Mouse (Mus musculus) limb, embryonic 14.5 days (tissue): ENCODE measurements around the gene Kdm4a. TPM values are rescaled to one million over a fixed set of nuclear protein-coding genes. Genes with fewer than 3 reads are reported as not detected.
A peak's percentile ranks its signal among the peaks of the same experiment; 100 is the strongest.

Source experiments
- ATAC-seq: fragments of 200-750 bp; cut with Nextera tagmentation; 2 replicates; pipeline ENCODE4 v1.8.0; 2017; ENCODE audit warnings: low read depth, moderate number of reproducible peaks, moderate TSS enrichment; ENCODE audit not compliant: low FRiP score
- DNase-seq: peaks from one replicate; pipeline ENCODE4 v3.0.0-alpha.2; 2015; ENCODE audit warnings: low spot score
- H3K27ac ChIP-seq: fragments of 300-500 bp; sonication (generic); replicated peaks from 2 replicates; pipeline ENCODE4 v1.5.1; 2014; ENCODE audit warnings: low read depth, mild to moderate bottlenecking, low read length, moderate library complexity, mixed read lengths
- H3K27me3 ChIP-seq: fragments of 300-500 bp; sonication (generic); 2 replicates; pipeline ENCODE4 v1.6.1; 2014; ENCODE audit warnings: low read length, mixed read lengths; ENCODE audit not compliant: control insufficient read depth, insufficient read depth
- H3K36me3 ChIP-seq: fragments of 300-500 bp; sonication (generic); 2 replicates; pipeline ENCODE4 v1.6.1; 2014; ENCODE audit warnings: mild to moderate bottlenecking, low read length, moderate library complexity, mixed read lengths; ENCODE audit not compliant: control insufficient read depth, insufficient read depth
- H3K4me1 ChIP-seq: fragments of 300-500 bp; sonication (generic); 2 replicates; pipeline ENCODE4 v1.6.1; 2014; ENCODE audit warnings: antibody characterized with exemption, low read length, mixed read lengths; ENCODE audit not compliant: control insufficient read depth, insufficient read depth
- H3K4me2 ChIP-seq: fragments of 300-500 bp; sonication (generic); replicated peaks from 2 replicates; pipeline ENCODE4 v1.6.1; 2014; ENCODE audit warnings: low read depth, mild to moderate bottlenecking, low read length, moderate library complexity; ENCODE audit not compliant: severe bottlenecking
- H3K4me3 ChIP-seq: fragments of 300-500 bp; sonication (generic); replicated peaks from 2 replicates; pipeline ENCODE4 v1.5.1; 2014; ENCODE audit warnings: low read length
- H3K9ac ChIP-seq: fragments of 300-500 bp; sonication (generic); 2 replicates; pipeline ENCODE4 v1.6.1; 2014; ENCODE audit warnings: mild to moderate bottlenecking, low read depth, low read length, moderate library complexity; ENCODE audit not compliant: severe bottlenecking
- H3K9me3 ChIP-seq: fragments of 300-500 bp; sonication (generic); 2 replicates; pipeline ENCODE4 v1.6.1; 2016; ENCODE audit warnings: low read length; ENCODE audit not compliant: control insufficient read depth
- POLR2A ChIP-seq: fragments of 200-500 bp; IDR thresholded peaks from 2 replicates; pipeline ENCODE4 v1.8.0; 2012; ENCODE audit warnings: inconsistent platforms, mild to moderate bottlenecking, moderate library complexity, borderline replicate concordance; ENCODE audit not compliant: insufficient read depth, insufficient read length; ENCODE audit errors: extremely low read depth
- WGBS: fragments of 180-500 bp; shearing (Covaris S2); extraction: QIAGEN DNeasy Blood & Tissue Kit; methylation state at CpG from one replicate; pipeline ENCODE4 v1.1.7; 2014; 5-methylcytosine and 5-hydroxymethylcytosine counted together
- polyA plus RNA-seq, 2 experiments: library from polyadenylated mRNA; depleted of rRNA in 1 of 2; stranded (reverse) in 1 of 2; unstranded in 1 of 2; fragments of >200 nt; fragmentation: Nextera tagmentation in 1 of 2; extraction: Ambion mirVana in 1 of 2; gene quantifications; 2 replicates each; pipeline versions ENCODE4 v1.2.1 to v1.2.3; 2012 to 2014

Kdm4a gene
- polyA plus RNA-seq, 2 experiments, result 42.1 to 89.2 TPM

DNA sequence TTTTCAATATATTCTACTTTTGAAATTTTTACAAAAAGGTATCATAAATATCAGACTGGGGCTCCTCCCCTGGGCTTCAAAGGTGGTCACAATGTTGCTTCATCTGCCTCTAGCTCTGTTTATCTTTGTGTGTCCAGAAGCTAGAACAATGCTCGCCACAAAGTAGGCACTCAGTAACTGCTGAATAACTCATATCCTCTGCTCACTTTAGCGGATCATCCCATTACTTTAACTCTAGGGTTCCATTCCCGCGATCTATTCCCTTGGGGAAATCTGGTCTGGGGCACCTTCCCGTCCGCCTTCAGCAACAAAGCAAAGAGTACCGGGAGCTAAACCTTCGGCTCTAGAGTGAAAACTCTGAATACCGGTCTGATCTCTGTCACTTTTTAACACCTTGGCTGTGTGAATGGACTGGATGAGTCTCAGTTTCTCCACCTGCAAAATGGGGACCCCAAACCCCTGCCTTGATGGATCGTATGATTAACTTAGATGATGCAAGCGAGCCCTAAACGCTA, 834 bp downstream of the Kdm4a start:
- Histone ChIP-seq H3K4me1 (peaks cover 10% of the 10 kb centered on the region), H3K9me3 (no peaks in the 10 kb centered on the region), H3K27me3 (no peaks in the 10 kb centered on the region), H3K36me3 (peaks cover 35% of the 10 kb centered on the region), H3K9ac (peak overlapping the region; percentile 84), H3K27ac (peak overlapping the region; percentile 67), H3K4me2 (peak overlapping the region; percentile 57), H3K4me3 (peak overlapping the region; percentile 73)
- WGBS, result 1% methylated on average over 12 of the region's 12 CpGs
- DNase-seq (peak; percentile 50), ATAC-seq (no peak)
- TF ChIP-seq POLR2A, result no peak

DNA sequence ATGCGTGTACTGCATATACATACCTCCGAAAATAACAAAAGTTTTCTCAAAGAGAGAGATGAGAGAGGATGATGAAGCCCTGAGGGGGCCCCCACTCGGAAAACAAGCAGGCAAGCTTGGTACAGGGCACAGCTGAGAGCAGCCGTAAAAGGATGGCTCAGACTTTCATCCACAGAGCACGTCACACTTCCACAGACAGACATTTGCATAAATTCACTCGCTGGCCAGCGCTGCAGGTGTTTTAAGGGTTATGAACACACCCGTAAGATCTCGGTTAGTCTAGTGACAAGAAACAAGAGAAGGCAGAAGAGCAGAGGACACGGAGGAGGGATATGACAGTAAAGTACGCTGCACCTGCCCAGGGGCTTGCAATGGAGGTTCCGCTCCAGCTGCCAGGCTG, 7.4 kb downstream of the Kdm4a start:
- Histone ChIP-seq H3K27me3 (no peaks in the 10 kb centered on the region), H3K4me3 (no peak overlapping the region), H3K9ac (no peak overlapping the region), H3K9me3 (no peaks in the 10 kb centered on the region), H3K27ac (no peak overlapping the region), H3K36me3 (peaks cover 98% of the 10 kb centered on the region), H3K4me2 (no peak overlapping the region), H3K4me1 (no peaks in the 10 kb centered on the region)
- ATAC-seq (no peak), DNase-seq (no peak)
- no peak for TF ChIP-seq POLR2A
- 97% methylated on average over 12 of the region's 12 CpGs for WGBS

GRCm38 (mm10) chr4:118171006-118171405, 8.8 kb downstream of the Kdm4a start:
- Histone ChIP-seq H3K27me3 (no peaks in the 10 kb centered on the region), H3K27ac (no peak overlapping the region), H3K4me1 (no peaks in the 10 kb centered on the region), H3K36me3 (peaks cover 98% of the 10 kb centered on the region), H3K4me2 (no peak overlapping the region), H3K9ac (no peak overlapping the region), H3K4me3 (no peak overlapping the region), H3K9me3 (no peaks in the 10 kb centered on the region)
- DNase-seq (no peak), ATAC-seq (no peak)
- no peak for TF ChIP-seq POLR2A
- 88% methylated on average over 9 of the region's 9 CpGs for WGBS

DNA sequence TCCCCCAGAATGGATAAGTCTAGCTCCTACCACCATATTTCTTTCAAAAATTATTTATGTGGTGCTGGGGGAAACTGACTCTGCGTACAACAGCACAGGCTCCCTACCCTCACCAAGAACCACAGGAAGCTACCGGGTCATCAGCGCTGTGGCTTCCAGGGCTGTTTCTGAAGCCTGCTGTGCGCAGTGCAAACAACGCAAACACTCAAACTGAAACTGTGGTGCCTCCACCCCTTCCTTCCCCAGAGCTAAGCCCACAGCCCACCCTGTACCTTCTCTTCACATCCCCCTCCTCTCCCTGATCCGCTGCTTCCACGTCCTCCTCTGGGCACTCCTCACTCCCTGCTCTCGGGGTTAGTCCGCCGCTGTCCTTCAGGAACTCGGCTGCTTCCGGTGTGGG, 17.7 kb downstream of the Kdm4a start:
- DNase-seq, result no peak
- Histone ChIP-seq H3K9me3 (no peaks in the 10 kb centered on the region), H3K4me3 (no peak overlapping the region), H3K36me3 (peaks cover 94% of the 10 kb centered on the region), H3K9ac (no peak overlapping the region), H3K27ac (no peak overlapping the region), H3K4me2 (no peak overlapping the region), H3K4me1 (no peaks in the 10 kb centered on the region), H3K27me3 (no peaks in the 10 kb centered on the region)
- ATAC-seq, result no peak
- TF ChIP-seq POLR2A, result no peak
- 97% methylated on average over 12 of the region's 12 CpGs for WGBS

DNA sequence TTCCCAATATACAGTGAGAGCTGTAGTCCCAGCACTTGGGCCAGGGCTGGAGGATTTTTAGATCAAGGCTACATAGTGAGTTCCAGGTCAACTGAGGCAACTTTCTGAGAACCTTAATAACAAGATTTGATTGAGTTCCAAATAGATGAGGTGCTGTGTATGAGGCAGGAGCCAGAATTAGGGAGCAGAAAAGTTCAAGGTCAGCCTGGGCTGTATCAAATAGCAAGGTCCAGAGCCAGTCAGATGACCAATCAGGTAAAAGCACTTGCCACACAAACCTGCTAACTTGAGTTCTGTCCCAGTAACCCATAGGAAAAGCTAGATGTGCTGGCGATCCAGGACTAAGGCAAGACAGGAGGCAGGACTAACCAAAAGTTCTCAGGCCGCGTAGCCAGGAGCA, 22.2 kb downstream of the Kdm4a start:
- Histone ChIP-seq H3K27ac (no peak overlapping the region), H3K4me3 (no peak overlapping the region), H3K4me1 (no peaks in the 10 kb centered on the region), H3K4me2 (no peak overlapping the region), H3K36me3 (peaks cover 98% of the 10 kb centered on the region), H3K27me3 (no peaks in the 10 kb centered on the region), H3K9ac (no peak overlapping the region), H3K9me3 (no peaks in the 10 kb centered on the region)
- no peak for TF ChIP-seq POLR2A
- ATAC-seq, result no peak
- WGBS, result 97% methylated on average over 3 of the region's 3 CpGs
- DNase-seq, result no peak

DNA sequence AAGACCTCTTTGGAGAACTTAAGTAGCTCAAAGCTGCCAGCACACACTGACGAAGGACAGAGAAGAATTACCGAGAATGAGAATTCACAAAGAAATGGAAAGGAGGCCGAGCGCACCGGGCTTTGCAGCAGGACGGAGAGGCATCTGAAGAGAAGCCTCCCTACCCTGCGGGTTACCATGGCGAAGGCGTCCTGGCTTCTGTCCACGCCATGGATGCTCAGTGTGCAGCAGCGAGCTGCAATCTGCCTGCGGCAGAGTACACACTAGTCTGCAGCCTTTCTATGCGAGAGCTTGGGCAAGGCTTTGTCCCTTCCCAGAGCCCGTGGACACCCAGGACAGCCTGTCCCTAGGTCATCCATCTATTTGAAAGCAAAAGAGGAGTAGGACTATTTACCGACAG, 23.3 kb downstream of the Kdm4a start:
- ATAC-seq, result no peak
- WGBS, result 93% methylated on average over 15 of the region's 15 CpGs
- DNase-seq, result no peak
- H3K4me2 ChIP-seq, result no peak overlapping the region
- no peak for TF ChIP-seq POLR2A
- no peak overlapping the region for H3K27ac ChIP-seq
- no peaks in the 10 kb centered on the region for H3K9me3 ChIP-seq
- no peaks in the 10 kb centered on the region for H3K27me3 ChIP-seq
- H3K4me1 ChIP-seq, result no peaks in the 10 kb centered on the region
- no peak overlapping the region for H3K9ac ChIP-seq
- no peak overlapping the region for H3K4me3 ChIP-seq
- H3K36me3 ChIP-seq, result peaks cover 98% of the 10 kb centered on the region
